Mouse (Mus musculus): ENCODE results near the gene Esrrg.

GRCm38 (mm10) chr1:188163058-188163457, 554.5 kb downstream of the Esrrg start:
- TF ChIP-seq POLR2A (IDR thresholded peaks at IDR 0.05; ENCODE audit: low read depth, low read length) (no peak), HCFC1 (IDR thresholded peaks at IDR 0.05; ENCODE audit: low read depth, low read length) (no peak), MAFK (IDR thresholded peaks at IDR 0.05; ENCODE audit: insufficient replicate concordance, low read length) (no peak)
